Mouse (Mus musculus): ENCODE measurements around the gene Adamts8. TPM values are rescaled to one million over a fixed set of nuclear protein-coding genes. Genes with fewer than 3 reads are reported as not detected.

The Adamts8 gene
- total and polyA plus RNA-seq, 3 experiments: not detected

- Histone ChIP-seq H3K4me1 (ENCODE audit: control insufficient read depth in 1 of 2, insufficient read depth in 2 of 2) (no peaks in the 10 kb centered on the region), H3K79me2 (replicated peaks; ENCODE audit: control insufficient read depth, extremely low read depth, insufficient read depth, poor library complexity, severe bottlenecking) (no peaks in the 10 kb centered on the region), H3K27ac (ENCODE audit: insufficient read depth, low read depth) (no peak overlapping the region), H3K4me2 (ENCODE audit: insufficient read depth, low read depth, poor library complexity, severe bottlenecking) (no peak overlapping the region), H3K36me3 (replicated peaks in 1 of 2; ENCODE audit: control insufficient read depth in 1 of 2, insufficient read depth in 1 of 2, low read length in 1 of 2) (no peaks in the 10 kb centered on the region), H3K27me3 (replicated peaks) (no peaks in the 10 kb centered on the region), H3K9ac (ENCODE audit: insufficient read depth, low read depth) (no peak overlapping the region), H3K9me3 (replicated peaks; ENCODE audit: low read length) (peaks cover 4% of the 10 kb centered on the region), H3K4me3 (replicated peaks in 1 of 3; ENCODE audit: low read depth in 2 of 3, low read length in 2 of 3, poor library complexity in 1 of 3) (no peak overlapping the region)
- dilution Hi-C loops (cut with MboI; ENCODE audit: extremely low pct_ligation_motif_present, extremely low pct_unique_long_range_greater_than_20kb, low sequenced_read_pairs): no loop called here
- TF ChIP-seq CHD2 (IDR thresholded peaks at IDR 0.05; ENCODE audit: low read length) (no peak), HCFC1 (IDR thresholded peaks at IDR 0.05; ENCODE audit: low read depth, low read length) (no peak), SIN3A (IDR thresholded peaks at IDR 0.05; ENCODE audit: low read length) (no peak), ZMIZ1 (IDR thresholded peaks at IDR 0.05; ENCODE audit: low read depth, low read length) (no peak), RCOR1 (conservative IDR thresholded peaks at IDR 0.05; ENCODE audit: low read depth, low read length) (no peak), NRF1 (IDR thresholded peaks at IDR 0.05; ENCODE audit: low read depth, low read length) (no peak), MEF2A (IDR thresholded peaks at IDR 0.05; ENCODE audit: borderline replicate concordance, low read depth, low read length) (no peak), ETS1 (conservative IDR thresholded peaks at IDR 0.05; ENCODE audit: low read depth, low read length) (no peak)
- no peak for DNase-seq (ENCODE audit: extremely low read depth)
- in situ Hi-C loops (cut with MboI; ENCODE audit: low pct_ligation_motif_present, low pct_unique_long_range_greater_than_20kb, low sequenced_read_pairs): loop anchor here (5.0 kb wide), 1 partner anchor 466 kb away; no protein-coding TSS in a partner anchor
Measured at GRCm38 (mm10) chr9:30943341-30943740, 979 bp downstream of the Adamts8 start.

GRCm38 (mm10) chr9:30944234-30944633 is 1.9 kb downstream of the Adamts8 start:
- Histone ChIP-seq H3K36me3 (replicated peaks in 1 of 2; ENCODE audit: control insufficient read depth in 1 of 2, insufficient read depth in 1 of 2, low read length in 1 of 2) (no peaks in the 10 kb centered on the region), H3K9ac (ENCODE audit: insufficient read depth, low read depth) (no peak overlapping the region), H3K27ac (ENCODE audit: insufficient read depth, low read depth) (no peak overlapping the region), H3K9me3 (replicated peaks; ENCODE audit: low read length) (peaks cover 4% of the 10 kb centered on the region), H3K4me1 (ENCODE audit: control insufficient read depth in 1 of 2, insufficient read depth in 2 of 2) (no peaks in the 10 kb centered on the region), H3K79me2 (replicated peaks; ENCODE audit: control insufficient read depth, extremely low read depth, insufficient read depth, poor library complexity, severe bottlenecking) (no peaks in the 10 kb centered on the region), H3K4me3 (replicated peaks in 1 of 3; ENCODE audit: low read depth in 2 of 3, low read length in 2 of 3, poor library complexity in 1 of 3) (no peak overlapping the region), H3K4me2 (ENCODE audit: insufficient read depth, low read depth, poor library complexity, severe bottlenecking) (no peak overlapping the region), H3K27me3 (replicated peaks) (no peaks in the 10 kb centered on the region)
- in situ Hi-C loops (cut with MboI; ENCODE audit: low pct_ligation_motif_present, low pct_unique_long_range_greater_than_20kb, low sequenced_read_pairs) (loop anchor here (5.0 kb wide), 1 partner anchor 467 kb away; no protein-coding TSS in a partner anchor), dilution Hi-C loops (cut with MboI; ENCODE audit: extremely low pct_ligation_motif_present, extremely low pct_unique_long_range_greater_than_20kb, low sequenced_read_pairs) (no loop called here)
- no peak for DNase-seq (ENCODE audit: extremely low read depth)
- peak; percentile 85 for TF ChIP-seq MAFK (IDR thresholded peaks at IDR 0.05; ENCODE audit: insufficient replicate concordance, low read length)
- TF ChIP-seq JUN (IDR thresholded peaks at IDR 0.05; ENCODE audit: insufficient read depth, low read depth, low read length): no peak
- TF ChIP-seq MXI1 (IDR thresholded peaks at IDR 0.05; ENCODE audit: low read depth, low read length): no peak
- no peak for TF ChIP-seq JUND (conservative IDR thresholded peaks at IDR 0.05; ENCODE audit: low read depth, low read length)
- TF ChIP-seq MAZ (IDR thresholded peaks at IDR 0.05; ENCODE audit: low read depth, low read length): no peak
- TF ChIP-seq CHD2 (IDR thresholded peaks at IDR 0.05; ENCODE audit: low read length): no peak

GRCm38 (mm10) chr9:30945276-30945675 is 2.9 kb downstream of the Adamts8 start:
- dilution Hi-C loops (cut with MboI; ENCODE audit: extremely low pct_ligation_motif_present, extremely low pct_unique_long_range_greater_than_20kb, low sequenced_read_pairs) (no loop called here), in situ Hi-C loops (cut with MboI; ENCODE audit: low pct_ligation_motif_present, low pct_unique_long_range_greater_than_20kb, low sequenced_read_pairs) (no loop called here)
- no peaks in the 10 kb centered on the region for H3K79me2 ChIP-seq (replicated peaks; ENCODE audit: control insufficient read depth, extremely low read depth, insufficient read depth, poor library complexity, severe bottlenecking)
- no peak overlapping the region for H3K4me3 ChIP-seq (replicated peaks in 1 of 3; ENCODE audit: low read depth in 2 of 3, low read length in 2 of 3, poor library complexity in 1 of 3)
- TF ChIP-seq IRF4 (IDR thresholded peaks at IDR 0.05; ENCODE audit: low read depth, low read length) (no peak), KAT2A (IDR thresholded peaks at IDR 0.05; ENCODE audit: insufficient replicate concordance, low read length) (no peak), SIN3A (IDR thresholded peaks at IDR 0.05; ENCODE audit: low read length) (no peak), MAX (IDR thresholded peaks at IDR 0.05; ENCODE audit: low read length) (no peak), CTCF (conservative IDR thresholded peaks at IDR 0.05 in 1 of 2, IDR thresholded peaks at IDR 0.05 in 1 of 2; ENCODE audit: low read depth in 2 of 2, low read length in 2 of 2) (no peak), CHD2 (IDR thresholded peaks at IDR 0.05; ENCODE audit: low read length) (no peak)
- no peak overlapping the region for H3K9ac ChIP-seq (ENCODE audit: insufficient read depth, low read depth)
- no peaks in the 10 kb centered on the region for H3K36me3 ChIP-seq (replicated peaks in 1 of 2; ENCODE audit: control insufficient read depth in 1 of 2, insufficient read depth in 1 of 2, low read length in 1 of 2)
- no peak for DNase-seq (ENCODE audit: extremely low read depth)
- H3K27me3 ChIP-seq (replicated peaks): no peaks in the 10 kb centered on the region
- peaks cover 4% of the 10 kb centered on the region for H3K9me3 ChIP-seq (replicated peaks; ENCODE audit: low read length)
- no peak overlapping the region for H3K4me2 ChIP-seq (ENCODE audit: insufficient read depth, low read depth, poor library complexity, severe bottlenecking)
- H3K27ac ChIP-seq (ENCODE audit: insufficient read depth, low read depth): no peak overlapping the region
- H3K4me1 ChIP-seq (ENCODE audit: control insufficient read depth in 1 of 2, insufficient read depth in 2 of 2): no peaks in the 10 kb centered on the region
